In the genomic region with DNA sequence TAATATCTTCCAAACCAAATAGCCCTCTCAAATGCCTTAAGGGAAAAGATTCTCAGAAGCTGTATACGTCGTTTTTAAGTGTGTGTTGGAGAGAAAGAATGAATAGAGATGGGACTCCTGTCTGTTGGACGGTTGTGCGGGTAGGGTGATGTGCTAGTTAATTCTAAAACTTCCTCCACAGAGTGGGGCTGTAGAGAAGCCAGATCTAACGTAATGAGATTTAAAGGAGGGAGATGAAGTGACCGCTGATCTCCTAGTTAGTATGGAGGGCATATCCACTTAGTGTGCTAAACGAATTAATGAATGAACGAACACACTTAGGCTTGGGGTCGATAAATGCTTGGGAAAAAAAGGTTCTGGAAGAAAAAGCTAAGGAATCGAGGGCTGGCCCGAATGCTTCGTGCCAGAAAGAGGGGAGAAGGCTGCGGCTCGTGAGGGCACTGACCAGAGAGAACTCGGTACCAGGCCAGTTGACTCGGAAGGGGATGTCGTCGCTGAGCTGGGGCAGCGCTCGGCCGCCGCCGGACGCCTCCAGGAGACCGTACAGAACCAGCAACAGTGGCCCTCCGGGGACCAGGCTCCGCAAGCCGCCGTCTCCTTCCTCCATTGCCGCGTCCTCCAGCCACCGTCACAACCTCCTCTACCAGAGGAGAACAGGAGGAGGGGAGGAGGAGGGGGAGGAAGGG, we compare ENCODE assay signal across 7 mouse cellular contexts. TPM values are rescaled to one million over a fixed set of nuclear protein-coding genes. Genes with fewer than 3 reads are reported as not detected.
A peak's percentile ranks its signal among the peaks of the same experiment; 100 is the strongest.
DNase-seq lines count a peak whose midpoint lies in the region; ATAC-seq lines count a peak whose summit lies in the region.

No protein-coding gene starts in this region.

- peak; percentile 75 for ATAC-seq in common myeloid progenitor, adult 5-6 weeks (replicated peaks; ENCODE audit: low read depth, poor library complexity, severe bottlenecking)
- ATAC-seq in megakaryocyte-erythroid progenitor cell, adult 5-6 weeks (replicated peaks; ENCODE audit: low FRiP score, low TSS enrichment, poor library complexity, severe bottlenecking), result peak; percentile 61

- DNase-seq in adrenal gland, adult 18-20 months (ENCODE audit: low spot score in 2 of 2), result peak; percentile 44 to 48
- DNase-seq in gastrocnemius, adult 8-10 months (ENCODE audit: low spot score in 2 of 2), result peak; percentile 9 to 18
- peak; percentile 68 for DNase-seq in induced T-regulatory cell, adult 2 months (ENCODE audit: low read depth)
- DNase-seq in left cerebral cortex, postnatal 14 days (ENCODE audit: low spot score in 2 of 2), result peak; percentile 10 to 25
- peak; percentile 19 for DNase-seq in right cerebral cortex, postnatal 25 days

- intact Hi-C loops in left cerebral cortex, postnatal 14 days (cut with DNase I), result no loop called here

RNA-seq across cellular contexts. Expression of a gene that starts 0.5 kb away (rescaled TPM):
- 10 to 100 TPM; 50.0 to 70.6 TPM for total RNA-seq in adrenal gland, adult 18-20 months (2021)
- total RNA-seq in common myeloid progenitor, adult 5-6 weeks (2017), result 41.2 and 43.9 TPM in 2 replicates
- total RNA-seq in gastrocnemius, adult 8-10 months (2022), result 10 to 100 TPM; 30.4 to 34.9 (median 32.4) TPM
- total RNA-seq in left cerebral cortex, postnatal 14 days (2021), result 10 to 100 TPM; 56.4 to 56.7 TPM
- 13.6 and 27.0 TPM in 2 replicates for total RNA-seq in megakaryocyte-erythroid progenitor cell, adult 5-6 weeks (2014; fragmentation: Nextera tagmentation)
- total RNA-seq in megakaryocyte-erythroid progenitor cell, adult 5-6 weeks (2017), result 15.9 and 22.5 TPM in 2 replicates

RNA-seq across cellular contexts. Expression of a gene that starts 32.5 kb away (rescaled TPM):
- 10 to 100 TPM; 11.7 to 14.7 TPM for total RNA-seq in adrenal gland, adult 18-20 months (2021)
- 19.2 and 22.8 TPM in 2 replicates for total RNA-seq in common myeloid progenitor, adult 5-6 weeks (2017)
- total RNA-seq in gastrocnemius, adult 8-10 months (2022), result 10 to 100 TPM; 19.1 to 23.2 (median 21.2) TPM
- total RNA-seq in left cerebral cortex, postnatal 14 days (2021), result 10 to 100 TPM; 15.5 to 16.5 TPM
- total RNA-seq in megakaryocyte-erythroid progenitor cell, adult 5-6 weeks (2014; fragmentation: Nextera tagmentation), result 12.4 and 15.8 TPM in 2 replicates
- total RNA-seq in megakaryocyte-erythroid progenitor cell, adult 5-6 weeks (2017), result 42.7 and 57.7 TPM in 2 replicates

Comparison
In these comparisons a context has a peak if more than half of its experiments do, and no peak if none do; other contexts are left out.
1. Peak in every context shown above with its lines: DNase-seq and ATAC-seq.
2. DNase-seq: peak in every context shown above with its lines; median percentile 68 in induced T-regulatory cell, adult 2 months; 46 in adrenal gland, adult 18-20 months; 19 in right cerebral cortex, postnatal 25 days; 18 in left cerebral cortex, postnatal 14 days; 14 in gastrocnemius, adult 8-10 months.